Mouse (Mus musculus) heart, adult 2 months (tissue): ENCODE results near the gene Acox1.

Experiments used
- CTCF ChIP-seq: fragments of 200-600 bp; IDR thresholded peaks from 2 replicates; pipeline ENCODE4 v1.8.1; 2022; ENCODE audit warnings: antibody characterized with exemption, mild to moderate bottlenecking, moderate library complexity
- EP300 ChIP-seq: fragments of 200-500 bp; IDR thresholded peaks from 2 replicates; pipeline ENCODE4 v1.6.1; 2011; ENCODE audit warnings: low read depth, low read length, control low read depth; ENCODE audit not compliant: insufficient read depth
- POLR2A ChIP-seq: fragments of 200-500 bp; IDR thresholded peaks from 2 replicates; pipeline ENCODE4 v1.6.1; 2011; ENCODE audit warnings: mild to moderate bottlenecking, low read depth, low read length, control low read depth; ENCODE audit not compliant: insufficient read depth

- TF ChIP-seq CTCF (no peak), POLR2A (no peak), EP300 (no peak)
Measured at GRCm38 (mm10) chr11:116138096-116138467, 60.8 kb downstream of the Acox1 start.
